Comparison of ENCODE assay signal across 27 mouse cellular contexts in the genomic region with DNA sequence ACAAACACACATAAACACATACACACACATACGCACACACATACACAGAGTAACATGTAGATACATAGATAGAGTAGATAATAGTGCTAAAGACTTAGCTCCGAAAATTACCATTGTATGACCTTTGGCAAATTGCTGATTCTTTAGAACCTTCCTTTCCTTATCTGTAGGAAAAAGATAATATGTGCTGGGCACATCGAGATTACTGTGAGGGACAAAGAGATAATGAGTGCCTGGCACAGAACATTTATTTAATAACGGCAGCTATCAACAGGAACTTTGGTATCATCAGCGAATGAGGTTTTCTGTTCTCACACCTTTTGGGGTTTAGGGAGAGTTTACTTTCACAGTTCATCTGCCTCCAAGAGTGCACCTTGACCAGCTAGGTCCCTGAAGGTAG. TPM values are rescaled to one million over a fixed set of nuclear protein-coding genes. Genes with fewer than 3 reads are reported as not detected.
A peak's percentile ranks its signal among the peaks of the same experiment; 100 is the strongest.
DNase-seq lines count a peak whose midpoint lies in the region; ATAC-seq and TF ChIP-seq lines count a peak whose summit lies in the region.
"Had no signal": no experiment of that assay in that cellular context is flagged by ENCODE, and none has a peak within 500 bp of the region (broad histone marks: within the 10 kb centered on the region; RNA-seq: fewer than 3 reads in every experiment).

No protein-coding gene starts in this region.

- H3K4me1 ChIP-seq in cerebellum, adult 2 months (ENCODE audit: control insufficient read depth, insufficient read depth, low read length): peaks cover 47% of the 10 kb centered on the region
- H3K4me1 ChIP-seq in intestine, postnatal 0 days (replicated peaks; ENCODE audit: control insufficient read depth, insufficient read depth, low read length): 0 out of 2 replicates have a peak, but pooled peaks cover 4% of the 10 kb centered on the region
- peaks cover 14% of the 10 kb centered on the region; the same call in 1 of the 2 replicates for H3K4me1 ChIP-seq in intestine, embryonic 16.5 days (ENCODE audit: control insufficient read depth, insufficient read depth, low read length)
- peaks cover 80% of the 10 kb centered on the region for H3K4me1 ChIP-seq in G1E (ENCODE audit: insufficient read depth, low read depth, low read length)

- no peaks in the 10 kb centered on the region for H3K9me3 ChIP-seq in intestine, postnatal 0 days (ENCODE audit: control insufficient read depth)
- no peaks in the 10 kb centered on the region for H3K9me3 ChIP-seq in intestine, embryonic 16.5 days (ENCODE audit: control insufficient read depth, low read length)
- H3K9me3 ChIP-seq in G1E (replicated peaks): no peaks in the 10 kb centered on the region
- H3K9me3 ChIP-seq: embryonic facial prominence, embryonic 10.5 days; embryonic facial prominence, embryonic 13.5 days; forebrain, embryonic 12.5 days; forebrain, embryonic 15.5 days; heart, embryonic 12.5 days; heart, embryonic 15.5 days; hindbrain, embryonic 10.5 days; hindbrain, embryonic 13.5 days; intestine, embryonic 15.5 days had no signal

- no peak for ATAC-seq in intestine, postnatal 0 days
- no peak for ATAC-seq in intestine, embryonic 16.5 days
- no peak for ATAC-seq in G1E (ENCODE audit: extremely low read depth, insufficient number of reproducible peaks, low FRiP score, poor library complexity, severe bottlenecking)
- ATAC-seq: forebrain, embryonic 15.5 days; hindbrain, embryonic 16.5 days; intestine, embryonic 15.5 days had no signal

- H3K36me3 ChIP-seq in intestine, postnatal 0 days (ENCODE audit: control insufficient read depth, insufficient read depth): peaks cover 3% of the 10 kb centered on the region; the same call in 1 of the 2 replicates
- H3K36me3 ChIP-seq in intestine, embryonic 16.5 days (ENCODE audit: control insufficient read depth, insufficient read depth, low read length): no peaks in the 10 kb centered on the region
- peaks cover 72% of the 10 kb centered on the region for H3K36me3 ChIP-seq in G1E (replicated peaks)
- H3K36me3 ChIP-seq: embryonic facial prominence, embryonic 10.5 days; embryonic facial prominence, embryonic 13.5 days; forebrain, embryonic 12.5 days; forebrain, embryonic 15.5 days; heart, embryonic 12.5 days; heart, embryonic 15.5 days; hindbrain, embryonic 10.5 days; hindbrain, embryonic 13.5 days; intestine, embryonic 15.5 days had no signal

- peak overlapping the region; percentile 18 for H3K4me3 ChIP-seq in cerebellum, adult 2 months (replicated peaks; ENCODE audit: insufficient read depth, low read depth, low read length)
- no peak overlapping the region for H3K4me3 ChIP-seq in intestine, postnatal 0 days (ENCODE audit: low read depth, low read length)
- no peak overlapping the region for H3K4me3 ChIP-seq in intestine, embryonic 16.5 days (ENCODE audit: low read length)
- H3K4me3 ChIP-seq in G1E (ENCODE audit: low read depth, low read length): peak overlapping the region; percentile 37; the same call in 1 of the 2 replicates
- H3K4me3 ChIP-seq: embryonic facial prominence, embryonic 10.5 days; embryonic facial prominence, embryonic 13.5 days; erythroblast, embryonic 14.5 days; forebrain, embryonic 12.5 days; forebrain, embryonic 15.5 days; heart, embryonic 12.5 days; heart, embryonic 15.5 days; hindbrain, embryonic 10.5 days; hindbrain, embryonic 13.5 days; intestine, embryonic 15.5 days had no signal

- H3K9ac ChIP-seq in intestine, postnatal 0 days (ENCODE audit: low read depth, low read length): no peak overlapping the region
- H3K9ac ChIP-seq in intestine, embryonic 16.5 days (ENCODE audit: low read depth, low read length): no peak overlapping the region
- H3K9ac ChIP-seq: embryonic facial prominence, embryonic 13.5 days; forebrain, embryonic 12.5 days; forebrain, embryonic 15.5 days; heart, embryonic 12.5 days; heart, embryonic 15.5 days; hindbrain, embryonic 13.5 days; intestine, embryonic 15.5 days had no signal

- TF ChIP-seq POLR2A in cerebellum, adult 2 months (IDR thresholded peaks at IDR 0.05; ENCODE audit: borderline replicate concordance, insufficient read depth, low read length): no peak

- TF ChIP-seq CTCF in cerebellum, adult 2 months (IDR thresholded peaks at IDR 0.05; ENCODE audit: borderline replicate concordance, insufficient read depth, low read depth, low read length): no peak
- TF ChIP-seq CTCF in intestine, postnatal 0 days (IDR thresholded peaks at IDR 0.05; ENCODE audit: low read depth): no peak
- TF ChIP-seq CTCF in G1E (IDR thresholded peaks at IDR 0.05; ENCODE audit: low read depth, low read length): no peak

- H3K27ac ChIP-seq in cerebellum, adult 2 months (ENCODE audit: insufficient read depth, low read length): no peak overlapping the region
- no peak overlapping the region for H3K27ac ChIP-seq in intestine, postnatal 0 days (ENCODE audit: low read depth, low read length)
- H3K27ac ChIP-seq in intestine, embryonic 16.5 days (ENCODE audit: low read length): no peak overlapping the region
- H3K27ac ChIP-seq: embryonic facial prominence, embryonic 10.5 days; embryonic facial prominence, embryonic 13.5 days; forebrain, embryonic 12.5 days; forebrain, embryonic 15.5 days; heart, embryonic 15.5 days; hindbrain, embryonic 10.5 days; hindbrain, embryonic 13.5 days; intestine, embryonic 15.5 days had no signal

- peak overlapping the region; percentile 18; the same call in 1 of the 2 replicates for H3K4me2 ChIP-seq in intestine, postnatal 0 days (replicated peaks; ENCODE audit: low read depth)
- no peak overlapping the region for H3K4me2 ChIP-seq in intestine, embryonic 16.5 days (ENCODE audit: low read depth, low read length)
- H3K4me2 ChIP-seq: embryonic facial prominence, embryonic 13.5 days; forebrain, embryonic 12.5 days; forebrain, embryonic 15.5 days; heart, embryonic 12.5 days; heart, embryonic 15.5 days; hindbrain, embryonic 13.5 days; intestine, embryonic 15.5 days had no signal

- H3K27me3 ChIP-seq in cerebellum, adult 2 months (ENCODE audit: control insufficient read depth, insufficient read depth, low read length): no peaks in the 10 kb centered on the region
- no peaks in the 10 kb centered on the region for H3K27me3 ChIP-seq in intestine, postnatal 0 days (replicated peaks; ENCODE audit: control insufficient read depth, insufficient read depth, low read length)
- H3K27me3 ChIP-seq in intestine, embryonic 16.5 days (replicated peaks; ENCODE audit: control insufficient read depth, insufficient read depth, low read length): no peaks in the 10 kb centered on the region; the same call in 1 of the 2 replicates
- no peaks in the 10 kb centered on the region for H3K27me3 ChIP-seq in G1E (ENCODE audit: insufficient read depth, low read length)
- H3K27me3 ChIP-seq: forebrain, embryonic 15.5 days; intestine, embryonic 15.5 days had no signal

- DNase-seq in cerebellum, adult 2 months: no peak
- DNase-seq in cerebellum, adult 18-20 months: no peak
- DNase-seq in G1E (ENCODE audit: low spot score): no peak
- DNase-seq in urinary bladder, postnatal 14 days (ENCODE audit: low spot score): no peak
- DNase-seq: adrenal gland, adult 2 months; adrenal gland, postnatal 25 days; embryo, embryonic 11 days; gastrocnemius, postnatal 25 days; heart, adult 18-20 months; heart, postnatal 10 days; heart, postnatal 36 days had no signal

- 62% methylated on average over 5 of the region's 5 CpGs for WGBS in cerebellum, adult 2 months
- 41% methylated on average over 5 of the region's 5 CpGs for WGBS in intestine, postnatal 0 days
- 70% methylated on average over 5 of the region's 5 CpGs for WGBS in intestine, embryonic 16.5 days

RNA-seq across cellular contexts. Expression of gene Slc7a8, which starts 5.0 kb away (rescaled TPM):
- polyA plus RNA-seq in cerebellum, adult 2 months (2012; rRNA removed): 37.1 and 41.6 TPM in 2 replicates
- polyA plus RNA-seq in intestine, postnatal 0 days (2015; fragmentation: Nextera tagmentation; extraction: Ambion mirVana): 34.2 and 36.9 TPM in 2 replicates
- polyA plus RNA-seq in intestine, embryonic 16.5 days (2015; fragmentation: Nextera tagmentation; extraction: Ambion mirVana): 45.7 and 60.3 TPM in 2 replicates
- total RNA-seq in G1E (2014; fragmentation: Nextera tagmentation): 325 and 329 TPM in 2 replicates
- 45.0 and 54.9 TPM in 2 replicates for total RNA-seq in G1E (2017)
- 191 and 199 TPM in 2 replicates for polyA plus RNA-seq in G1E (2012)

RNA-seq across cellular contexts. Expression of gene Rnf212b, which starts 37.2 kb away (rescaled TPM):
- not detected in 2 replicates for polyA plus RNA-seq in cerebellum, adult 2 months (2012; rRNA removed)
- polyA plus RNA-seq in intestine, postnatal 0 days (2015; fragmentation: Nextera tagmentation; extraction: Ambion mirVana): not detected in 2 replicates
- 0.13 TPM in 1 of 2 replicates, not detected in the other for polyA plus RNA-seq in intestine, embryonic 16.5 days (2015; fragmentation: Nextera tagmentation; extraction: Ambion mirVana)
- not detected in 2 replicates for total RNA-seq in G1E (2014; fragmentation: Nextera tagmentation)
- total RNA-seq in G1E (2017): 0.27 TPM in 1 of 2 replicates, not detected in the other
- not detected in 2 replicates for polyA plus RNA-seq in G1E (2012)
- total RNA-seq: heart, postnatal 10 days; heart, postnatal 36 days had no signal
- polyA plus RNA-seq: brain, embryonic 14.5 days; cortical plate, adult 2 months; embryonic facial prominence, embryonic 10.5 days; embryonic facial prominence, embryonic 13.5 days; erythroblast, embryonic 14.5 days; forebrain, embryonic 12.5 days; forebrain, embryonic 15.5 days; gonadal fat pad, adult 2 months; heart, embryonic 12.5 days; heart, embryonic 15.5 days; hindbrain, embryonic 10.5 days; hindbrain, embryonic 13.5 days; hindbrain, embryonic 16.5 days; intestine, embryonic 15.5 days had no signal

Comparison
In these comparisons a context has a peak if more than half of its experiments do, and no peak if none do; other contexts are left out.
1. H3K4me3 ChIP-seq: peak in cerebellum, adult 2 months (single experiment) and G1E (single experiment); none in intestine, postnatal 0 days (single experiment) and intestine, embryonic 16.5 days (single experiment).